Mouse (Mus musculus) CH12F3 (cell line): ENCODE results near the gene Parva.

Experiments used
- in situ Hi-C: fragments of 300-500 bp; cut with MboI; formaldehyde crosslinking; loops from 2 replicates; pipeline ENCODE4 v1.14.3; 2020; ENCODE audit warnings: low sequenced_read_pairs

Gene Parva

GRCm38 (mm10) chr7:112427357-112428157, at the start of gene Parva:
Parva (plus strand) TSS chr7:112427505.
- in situ Hi-C loops, result no loop called here

- in situ Hi-C loops, result no loop called here
These were observed 49.2 kb upstream of the Parva start for GRCm38 (mm10) chr7:112378056-112378455.

GRCm38 (mm10) chr7:112378476-112378875, 48.8 kb upstream of the Parva start:
- in situ Hi-C loops, result no loop called here

- in situ Hi-C loops, result no loop called here
These were observed 40.8 kb upstream of the Parva start for GRCm38 (mm10) chr7:112386521-112386920.

GRCm38 (mm10) chr7:112387876-112388275, 39.4 kb upstream of the Parva start:
- in situ Hi-C loops, result no loop called here

- in situ Hi-C loops, result no loop called here
These were observed 38.9 kb upstream of the Parva start for GRCm38 (mm10) chr7:112388363-112388875.

- in situ Hi-C loops, result no loop called here
These were observed 37.6 kb upstream of the Parva start for GRCm38 (mm10) chr7:112389611-112390251.

GRCm38 (mm10) chr7:112390252-112390936, 36.9 kb upstream of the Parva start:
- in situ Hi-C loops, result no loop called here

GRCm38 (mm10) chr7:112390937-112391605, 36.2 kb upstream of the Parva start:
- in situ Hi-C loops, result no loop called here

GRCm38 (mm10) chr7:112397786-112398185, 29.5 kb upstream of the Parva start:
- in situ Hi-C loops, result no loop called here

GRCm38 (mm10) chr7:112399425-112400170, 27.7 kb upstream of the Parva start:
- in situ Hi-C loops, result no loop called here

- in situ Hi-C loops, result no loop called here
These were observed 27.1 kb upstream of the Parva start for GRCm38 (mm10) chr7:112400175-112400574.

- in situ Hi-C loops, result no loop called here
These were observed 22.2 kb upstream of the Parva start for GRCm38 (mm10) chr7:112405061-112405460.

- in situ Hi-C loops, result no loop called here
These were observed 21.7 kb upstream of the Parva start for GRCm38 (mm10) chr7:112405578-112405977.

- in situ Hi-C loops, result no loop called here
These were observed 19.7 kb upstream of the Parva start for GRCm38 (mm10) chr7:112407597-112407996.

GRCm38 (mm10) chr7:112409991-112410390, 17.3 kb upstream of the Parva start:
- in situ Hi-C loops, result no loop called here

GRCm38 (mm10) chr7:112413286-112413685, 14.0 kb upstream of the Parva start:
- in situ Hi-C loops, result no loop called here

- in situ Hi-C loops, result no loop called here
These were observed 11.2 kb upstream of the Parva start for GRCm38 (mm10) chr7:112416058-112416526.

- in situ Hi-C loops, result no loop called here
These were observed 10.4 kb upstream of the Parva start for GRCm38 (mm10) chr7:112416730-112417513.
